Comparison of ENCODE assay signal across 15 mouse cellular contexts in the genomic region with DNA sequence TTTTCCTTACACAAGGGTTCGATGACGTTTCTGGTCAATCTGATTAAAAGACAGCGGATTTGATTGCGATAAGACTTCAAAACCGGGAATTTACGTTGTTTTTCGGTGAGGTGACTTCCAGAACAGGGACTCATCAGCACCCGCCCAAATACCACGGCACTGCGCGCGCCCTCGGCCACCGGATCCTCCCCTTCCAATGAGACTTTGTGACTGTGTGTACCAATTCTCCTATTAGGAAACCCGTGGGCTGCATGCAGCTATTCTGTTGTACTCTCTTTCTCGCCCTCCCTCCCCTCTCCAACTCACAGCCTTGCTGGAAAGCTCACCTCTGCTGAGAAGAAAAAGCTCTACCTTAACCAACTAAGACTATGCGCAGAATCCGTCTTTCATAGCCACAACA. TPM values are rescaled to one million over a fixed set of nuclear protein-coding genes. Genes with fewer than 3 reads are reported as not detected.
DNase-seq lines count a peak whose midpoint lies in the region; ATAC-seq and TF ChIP-seq lines count a peak whose summit lies in the region.
"Had no signal": no experiment of that assay in that cellular context is flagged by ENCODE, and none has a peak within 500 bp of the region (broad histone marks: within the 10 kb centered on the region; RNA-seq: fewer than 3 reads in every experiment).

No protein-coding gene starts in this region.

- peak overlapping the region; percentile 35 for H3K4me3 ChIP-seq in hindbrain, postnatal 0 days (ENCODE audit: low read length)
- H3K4me3 ChIP-seq: heart, adult 2 months; intestine, embryonic 15.5 days; liver, embryonic 13.5 days had no signal

- H3K9ac ChIP-seq in hindbrain, postnatal 0 days (replicated peaks; ENCODE audit: low read length) = peak overlapping the region; percentile 55
- H3K9ac ChIP-seq: intestine, embryonic 15.5 days; liver, embryonic 13.5 days had no signal

- 1% methylated on average over 18 of the region's 18 CpGs for WGBS in hindbrain, postnatal 0 days

- TF ChIP-seq CTCF in hindbrain, postnatal 0 days (IDR thresholded peaks at IDR 0.05; ENCODE audit: low read depth) = no peak

- no peak for ATAC-seq in cerebellum, adult (ENCODE audit: insufficient number of reproducible peaks, low FRiP score, low TSS enrichment)
- ATAC-seq in hindbrain, postnatal 0 days = peak; percentile 62

- peaks cover 12% of the 10 kb centered on the region for H3K27me3 ChIP-seq in hindbrain, postnatal 0 days (ENCODE audit: insufficient read depth, low read length)

- no peaks in the 10 kb centered on the region; the same call in 1 of the 2 replicates for H3K4me1 ChIP-seq in hindbrain, postnatal 0 days (ENCODE audit: insufficient read depth, low read length)
- H3K4me1 ChIP-seq: intestine, embryonic 15.5 days; liver, embryonic 13.5 days had no signal

- no peaks in the 10 kb centered on the region for H3K9me3 ChIP-seq in hindbrain, postnatal 0 days (ENCODE audit: low read length)
- H3K9me3 ChIP-seq: intestine, embryonic 15.5 days; liver, embryonic 13.5 days had no signal

- DNase-seq in cerebellum, postnatal 14 days = peak; percentile 71 to 74
- DNase-seq in right cerebral cortex, adult 2 months (ENCODE audit: low spot score in 2 of 2) = peak; percentile 35 to 47
- DNase-seq in right cerebral cortex, postnatal 14 days = no peak
- DNase-seq in hindbrain, postnatal 0 days (ENCODE audit: low spot score) = peak; percentile 71
- no peak for DNase-seq in lung, postnatal 36 days
- DNase-seq in gastrocnemius, postnatal 36 days = no peak
- no peak for DNase-seq in adrenal gland, postnatal 36 days
- DNase-seq: thymus, adult 18-20 months had no signal

- H3K4me2 ChIP-seq in hindbrain, postnatal 0 days (ENCODE audit: low read depth, low read length) = peak overlapping the region; percentile 42
- H3K4me2 ChIP-seq: intestine, embryonic 15.5 days; liver, embryonic 13.5 days had no signal

- intact Hi-C loops in gastrocnemius, postnatal 36 days (cut with DNase I) = no loop called here

- H3K27ac ChIP-seq in hindbrain, postnatal 0 days = peak overlapping the region; percentile 87
- H3K27ac ChIP-seq: heart, adult 2 months; intestine, embryonic 15.5 days; liver, embryonic 13.5 days; macrophage had no signal

- H3K36me3 ChIP-seq in hindbrain, postnatal 0 days (ENCODE audit: insufficient read depth, low read length) = no peaks in the 10 kb centered on the region
- H3K36me3 ChIP-seq: intestine, embryonic 15.5 days; liver, embryonic 13.5 days had no signal

RNA-seq across cellular contexts. Expression of gene Slc17a6, which starts 0.4 kb away (rescaled TPM):
- total RNA-seq in hindbrain, postnatal 0 days (2014; rRNA removed) = 132 and 177 TPM in 2 replicates
- polyA plus RNA-seq in hindbrain, postnatal 0 days (2015; fragmentation: Nextera tagmentation; extraction: Ambion mirVana) = 109 and 115 TPM in 2 replicates
- total RNA-seq in gastrocnemius, postnatal 36 days (2021) = not detected
- total RNA-seq in adrenal gland, postnatal 36 days (2021) = under 1 TPM; 0.36 to 0.72 TPM
- total RNA-seq: heart, adult 2 months; neutrophil, adult 5-6 weeks had no signal
- polyA plus RNA-seq: heart, adult 2 months; macrophage; spleen, adult 2 months had no signal

Comparison
In these comparisons a context has a peak if more than half of its experiments do, and no peak if none do; other contexts are left out.
1. DNase-seq: peak in cerebellum, postnatal 14 days (2 of 2), right cerebral cortex, adult 2 months (2 of 2) and hindbrain, postnatal 0 days (single experiment); none in right cerebral cortex, postnatal 14 days (single experiment), lung, postnatal 36 days (single experiment), gastrocnemius, postnatal 36 days (0 of 2) and adrenal gland, postnatal 36 days (0 of 2).
2. RNA of gene Slc17a6, which starts 0.4 kb away (total RNA-seq): 132 to 177 TPM in hindbrain, postnatal 0 days; 0.36 to 0.72 TPM in adrenal gland, postnatal 36 days and not detected in gastrocnemius, postnatal 36 days; every median in the first group is over 10 times any median in the second.